Mouse (Mus musculus): ENCODE results near the gene Gm17349. TPM values are rescaled to one million over a fixed set of nuclear protein-coding genes. Genes with fewer than 3 reads are reported as not detected.

Gene Gm17349
- polyA plus RNA-seq (2012), result 4.6 and 10.3 TPM in 2 replicates

GRCm38 (mm10) chr15:99705440-99706048 is at the start of gene Gm17349:
Gm17349 (minus strand) TSS chr15:99705490.

GRCm38 (mm10) chr15:99725341-99726155 is 20.3 kb upstream of the Gm17349 start, which contains the start of gene Cox14:
Cox14 (plus strand) TSS chr15:99725618.

GRCm38 (mm10) chr15:99717386-99718334 is 12.4 kb upstream of the Gm17349 start, which contains the start of gene Gpd1:
Gpd1 (plus strand) TSS chr15:99717515.

GRCm38 (mm10) chr15:99701999-99702900 is 3.0 kb downstream of the Gm17349 start, which contains the start of gene Smarcd1:
Smarcd1 (plus strand) TSS chr15:99702129.

GRCm38 (mm10) chr15:99670154-99670821 is 35.0 kb downstream of the Gm17349 start, which contains the start of gene Asic1:
Asic1 (plus strand) TSS chr15:99670368.

Other genes with a start within 250 kb of the Gm17349 start
- 26.8 and 31.6 TPM in 2 replicates for gene Nckap5l, start 247.7 kb downstream of the Gm17349 start, polyA plus RNA-seq (2012)
- 2.7 and 5.4 TPM in 2 replicates for gene Bcdin3d, start 230.8 kb downstream of the Gm17349 start, polyA plus RNA-seq (2012)
- gene Faim2, start 177.3 kb downstream of the Gm17349 start, polyA plus RNA-seq (2012), result 0.40 and 0.65 TPM in 2 replicates
- not detected in 2 replicates for gene Aqp2, start 126.4 kb downstream of the Gm17349 start, polyA plus RNA-seq (2012)
- not detected in 2 replicates for gene Aqp5, start 114.7 kb downstream of the Gm17349 start, polyA plus RNA-seq (2012)
- gene Aqp6, start 104.1 kb downstream of the Gm17349 start, polyA plus RNA-seq (2012), result not detected in 2 replicates
- 14.5 and 24.8 TPM in 2 replicates for gene Racgap1, start 53.8 kb downstream of the Gm17349 start, polyA plus RNA-seq (2012)
- gene Asic1, start 35.1 kb downstream of the Gm17349 start, polyA plus RNA-seq (2012), result 0.02 TPM in 1 of 2 replicates, not detected in the other
- 37.9 and 54.3 TPM in 2 replicates for gene Smarcd1, start 3.4 kb downstream of the Gm17349 start, polyA plus RNA-seq (2012)
- 1.3 and 1.9 TPM in 2 replicates for gene Gpd1, start 12.0 kb upstream of the Gm17349 start, polyA plus RNA-seq (2012)
- gene Cox14, start 20.1 kb upstream of the Gm17349 start, polyA plus RNA-seq (2012), result 103 and 108 TPM in 2 replicates
- gene Cers5, start 67.4 kb upstream of the Gm17349 start, polyA plus RNA-seq (2012), result 11.2 and 14.4 TPM in 2 replicates
- 1.0 and 1.7 TPM in 2 replicates for gene Lima1, start 170.0 kb upstream of the Gm17349 start, polyA plus RNA-seq (2012)